Mouse (Mus musculus) thymus, postnatal 36 days (tissue): ENCODE results near the gene Adm2.

Experiments
- DNase-seq, 2 experiments: peaks; one replicate each; pipeline ENCODE4 v3.0.0; 2022; ENCODE audit warnings: mixed read lengths in 2 of 2

Gene Adm2

GRCm38 (mm10) chr15:89313359-89313758, 9.2 kb upstream of the Adm2 start:
- DNase-seq = no peak

- no peak for DNase-seq
These were observed 8.4 kb upstream of the Adm2 start for GRCm38 (mm10) chr15:89314107-89314506.

DNA sequence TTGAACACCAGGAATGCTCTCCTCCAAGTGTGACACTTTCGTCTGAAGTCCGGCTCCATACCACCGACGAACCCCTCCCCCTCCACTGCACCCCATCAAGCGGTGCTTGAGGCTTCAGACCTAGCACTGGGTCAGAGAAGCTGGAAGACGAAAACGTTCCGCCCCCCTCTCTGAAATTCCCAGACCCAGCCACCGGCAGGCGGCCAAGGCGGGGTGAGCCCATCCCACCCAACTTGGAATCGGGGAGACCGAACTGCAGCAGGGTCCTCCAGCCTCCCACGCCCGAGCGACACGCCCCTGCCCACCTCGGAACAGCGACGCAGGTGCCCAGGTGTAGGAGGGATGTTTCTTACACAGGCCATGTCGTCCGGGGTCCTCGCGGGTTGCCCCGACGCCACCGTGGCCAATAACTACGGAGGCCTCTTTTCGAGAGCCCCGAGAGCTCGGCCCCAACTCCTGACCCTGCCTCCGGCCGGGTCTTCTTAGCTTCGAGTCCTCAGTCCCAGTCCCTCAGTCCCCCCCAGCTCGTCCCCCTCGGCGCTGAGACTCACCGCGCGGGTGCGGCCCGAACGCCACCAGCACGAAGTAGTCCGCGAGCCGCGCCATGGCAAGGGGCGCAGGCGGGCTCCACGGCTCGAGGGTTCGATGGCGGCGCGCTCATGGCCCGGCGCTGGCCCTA, 7.9 kb upstream of the Adm2 start:
- peak in 1 of 2 experiments; percentile 57 for DNase-seq

- DNase-seq = peak; percentile 95 to 97
These were observed 7.3 kb upstream of the Adm2 start, which contains the start of gene Sbf1 for GRCm38 (mm10) chr15:89315190-89315731. Gene Sbf1, minus strand, starts transcription at chr15:89315311.

DNA sequence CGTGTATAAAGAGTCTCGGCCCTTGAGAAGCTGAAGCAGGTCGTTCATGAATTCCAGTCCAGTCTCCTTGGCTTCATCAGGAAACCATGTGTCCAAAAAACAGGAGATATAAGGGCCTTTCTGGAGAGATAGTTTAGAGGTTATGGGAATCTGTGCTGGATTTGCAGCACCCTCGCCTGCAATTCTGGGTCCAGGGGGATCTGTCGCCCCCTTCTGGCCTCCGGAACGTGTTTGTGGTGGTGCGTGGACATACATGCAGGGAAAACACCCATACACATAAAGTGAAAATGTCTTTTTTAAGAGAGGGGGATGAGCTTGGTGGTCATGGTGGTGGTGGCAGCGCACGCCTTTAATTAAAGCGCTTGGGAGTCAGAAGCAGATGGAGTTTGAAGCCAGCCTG, 6.4 kb upstream of the Adm2 start:
- DNase-seq = peak; percentile 53 to 58

DNA sequence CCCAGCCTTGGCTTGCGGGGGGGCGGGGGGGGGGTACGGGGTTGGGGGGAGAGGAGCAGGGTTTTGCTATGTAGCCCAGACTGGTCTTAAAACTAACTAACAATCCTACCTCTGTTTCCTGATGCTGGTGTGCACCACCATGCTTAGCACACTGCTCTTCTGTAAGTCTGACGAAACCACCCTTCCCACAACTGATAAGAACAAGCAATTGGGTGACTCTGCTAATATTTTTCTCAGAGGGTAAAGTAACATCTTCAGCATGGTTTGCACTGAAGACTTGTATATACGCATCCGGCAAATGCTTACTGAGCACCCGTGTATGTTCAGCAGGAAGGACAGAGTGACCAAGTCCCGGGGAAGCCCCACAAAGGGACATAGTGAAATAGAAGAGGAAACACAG, 1.3 kb upstream of the Adm2 start:
- no peak for DNase-seq

DNA sequence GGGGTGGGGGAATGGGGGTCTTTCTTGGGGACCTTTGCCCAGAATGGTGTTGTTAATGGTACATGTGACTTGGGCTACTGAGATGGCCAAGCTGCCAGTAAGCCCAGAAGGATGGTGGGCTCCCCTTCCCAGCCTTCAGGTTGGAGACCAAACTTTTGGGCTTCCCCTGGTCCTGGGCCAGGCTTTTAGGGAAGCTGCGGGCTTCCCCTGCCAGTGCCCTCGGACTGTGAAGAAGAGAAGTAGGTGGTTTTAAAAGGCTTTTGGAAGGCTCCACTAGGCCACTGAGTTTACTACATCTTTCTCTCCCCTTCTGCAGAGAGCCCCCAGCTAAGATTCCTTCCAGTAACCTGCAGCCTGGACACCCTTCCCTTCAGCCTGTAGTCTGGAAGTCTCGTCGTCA, 1.1 kb downstream of the Adm2 start:
- DNase-seq = no peak

DNA sequence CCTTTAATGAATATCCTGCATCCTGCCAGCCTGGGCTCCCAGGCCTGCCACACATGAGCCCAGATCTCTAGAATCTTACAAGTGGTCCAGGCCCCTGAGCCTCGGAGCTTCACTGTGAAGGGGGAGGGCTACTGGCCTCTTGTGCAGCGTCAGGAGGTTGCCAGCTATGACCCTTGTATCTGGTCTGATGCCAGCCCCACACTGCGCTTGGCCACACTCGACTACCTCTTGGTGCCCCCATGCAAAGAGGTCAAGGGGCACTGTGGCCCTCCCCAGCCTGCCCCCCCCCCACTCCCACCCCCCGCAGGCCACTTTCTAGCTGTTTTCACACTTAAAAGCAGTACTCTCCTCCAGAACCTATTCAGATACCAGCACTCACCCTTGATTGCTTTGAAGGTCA, 3.9 kb downstream of the Adm2 start:
- DNase-seq = no peak

- DNase-seq = no peak
These were observed 11.8 kb downstream of the Adm2 start, which contains the start of gene Miox for GRCm38 (mm10) chr15:89334271-89334670. Gene Miox, plus strand, starts transcription at chr15:89334398.

- DNase-seq = no peak
These were observed 12.4 kb downstream of the Adm2 start for GRCm38 (mm10) chr15:89334774-89335537.

DNA sequence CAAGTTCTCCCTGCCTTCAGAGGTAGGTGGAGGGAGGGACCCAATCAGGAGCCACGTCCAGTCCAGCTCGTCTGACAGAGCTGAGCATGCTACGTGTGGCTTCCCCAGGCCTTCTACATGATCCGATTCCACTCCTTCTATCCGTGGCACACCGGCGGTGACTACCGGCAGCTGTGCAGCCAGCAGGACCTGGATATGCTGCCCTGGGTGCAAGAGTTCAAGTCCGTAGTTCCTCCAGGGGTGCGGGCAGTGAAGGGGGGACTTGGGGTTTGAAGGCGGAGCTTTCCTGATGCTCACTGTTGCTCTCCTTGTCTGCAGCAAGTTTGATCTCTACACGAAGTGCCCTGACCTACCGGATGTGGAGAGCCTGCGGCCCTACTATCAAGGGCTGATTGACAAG, 13.9 kb downstream of the Adm2 start:
- DNase-seq = no peak

GRCm38 (mm10) chr15:89339696-89340095, 17.2 kb downstream of the Adm2 start:
- no peak for DNase-seq

GRCm38 (mm10) chr15:89340136-89340535, 17.6 kb downstream of the Adm2 start:
- DNase-seq = no peak

DNA sequence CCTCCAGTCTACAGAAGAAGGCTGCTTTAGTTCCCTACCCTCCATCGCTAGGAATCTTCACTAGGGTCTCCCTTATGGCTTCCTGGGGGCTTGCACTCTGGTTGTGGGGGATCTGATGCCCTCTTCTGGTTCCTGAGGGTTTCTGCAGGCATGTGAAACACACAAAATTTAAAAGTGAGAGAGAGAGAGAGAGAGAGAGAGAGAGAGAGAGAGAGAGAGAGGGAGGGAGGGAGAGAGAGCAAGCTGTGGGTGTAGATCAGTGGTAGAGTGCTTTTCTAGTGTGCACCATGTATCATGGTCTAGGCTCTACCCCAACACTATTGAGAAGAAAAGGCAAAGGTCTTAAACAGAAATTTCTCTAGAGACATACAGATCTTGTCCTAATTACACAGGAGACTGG, 19.2 kb downstream of the Adm2 start:
- DNase-seq = no peak

DNA sequence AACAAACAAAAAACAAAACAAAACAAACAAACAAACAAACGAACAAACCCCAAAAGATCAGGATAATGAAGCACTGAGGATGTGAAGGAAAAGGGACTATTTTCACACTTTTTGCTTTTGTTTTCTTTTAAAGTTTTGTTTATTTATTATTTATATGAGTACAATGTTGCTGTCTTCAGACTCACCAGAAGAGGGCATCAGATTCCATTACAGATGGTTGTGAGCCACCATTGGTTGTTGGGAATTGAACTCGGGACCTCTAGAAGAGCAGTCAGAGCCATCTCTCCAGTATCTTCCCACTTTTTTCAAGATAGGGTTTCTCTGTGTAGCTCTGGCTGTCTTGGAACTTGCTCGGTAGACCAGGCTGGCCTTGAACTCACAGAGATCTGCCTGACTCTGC, 20.8 kb downstream of the Adm2 start:
- DNase-seq = no peak

DNA sequence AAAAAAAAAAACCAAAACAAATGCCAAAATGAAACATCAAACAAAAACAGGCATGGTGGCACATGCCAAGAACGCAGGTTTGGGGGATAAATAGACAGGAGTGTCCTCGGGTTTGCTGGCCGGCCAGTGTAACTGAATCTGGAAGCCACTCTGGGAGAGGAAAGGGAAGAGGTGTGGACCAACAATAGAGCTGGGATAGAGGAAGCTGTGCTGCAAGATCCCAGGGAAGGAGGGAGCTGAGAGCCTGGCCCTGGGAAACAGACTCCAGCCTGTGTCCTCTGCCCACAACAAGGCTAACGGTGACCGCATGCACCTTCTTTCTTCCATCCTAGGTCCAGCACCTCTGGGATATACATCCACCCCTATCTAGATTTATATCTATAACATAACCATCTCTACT, 27.9 kb downstream of the Adm2 start:
- no peak for DNase-seq

DNA sequence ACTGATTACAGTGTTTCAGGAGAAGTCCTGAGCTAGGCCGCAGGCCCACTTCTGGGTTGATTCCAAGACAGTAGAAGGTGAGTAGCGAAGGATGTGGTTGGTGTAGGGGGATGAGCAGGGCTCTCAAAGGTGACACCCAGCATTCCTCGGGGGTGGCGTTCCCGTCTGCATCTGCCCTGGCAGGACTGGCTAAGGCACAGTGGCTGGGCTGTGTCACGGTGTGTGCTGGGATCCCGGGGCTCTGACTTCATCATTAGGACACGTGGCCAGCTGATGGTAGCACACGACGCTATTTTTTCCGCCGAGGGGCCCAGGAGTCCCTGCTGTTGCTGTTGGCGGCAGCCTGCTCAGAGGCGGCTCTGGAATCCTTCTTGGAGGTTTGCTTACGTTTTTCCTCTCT, 28.8 kb downstream of the Adm2 start:
- DNase-seq = no peak

DNA sequence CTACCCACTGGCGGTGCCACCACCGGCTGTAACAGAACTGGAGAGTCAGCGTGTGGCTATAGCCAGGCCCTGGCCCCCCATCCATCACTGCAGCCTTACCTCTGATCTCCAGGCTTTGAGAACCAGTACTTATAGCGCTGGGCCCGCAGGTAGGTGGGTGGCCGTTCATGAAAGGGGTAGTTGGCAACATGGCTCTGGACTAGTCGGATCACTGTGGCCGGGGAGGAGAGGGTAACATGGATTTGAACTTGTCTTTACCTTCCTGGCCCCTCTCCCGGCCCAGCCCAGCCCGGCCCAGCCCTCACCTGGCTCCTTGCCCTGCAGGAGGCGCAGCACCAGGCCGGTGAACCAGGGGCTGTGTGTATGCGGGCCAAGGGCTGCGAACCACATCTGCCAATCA, 29.5 kb downstream of the Adm2 start:
- no peak for DNase-seq

GRCm38 (mm10) chr15:89352795-89353194, 30.3 kb downstream of the Adm2 start:
- no peak for DNase-seq

DNA sequence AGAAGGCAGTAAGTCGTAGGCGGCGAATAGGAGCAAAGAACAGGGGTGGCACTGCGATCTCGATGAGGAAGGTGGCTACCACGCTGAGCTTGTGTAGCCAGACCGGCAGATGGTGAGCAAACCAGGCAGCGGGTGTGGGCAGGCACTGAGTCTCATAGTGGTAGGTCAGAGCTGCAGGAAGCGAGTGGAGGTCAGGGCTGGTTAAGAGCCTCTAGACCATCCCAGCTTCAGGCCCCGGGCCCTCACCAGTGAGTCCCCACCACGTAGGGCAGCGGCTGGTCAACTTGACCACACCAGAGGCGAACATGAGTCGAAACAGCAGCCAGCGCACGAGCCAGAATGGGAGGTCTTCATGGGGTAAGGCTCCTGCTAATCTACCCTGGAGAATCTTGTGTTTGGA, 31.3 kb downstream of the Adm2 start:
- no peak for DNase-seq

DNA sequence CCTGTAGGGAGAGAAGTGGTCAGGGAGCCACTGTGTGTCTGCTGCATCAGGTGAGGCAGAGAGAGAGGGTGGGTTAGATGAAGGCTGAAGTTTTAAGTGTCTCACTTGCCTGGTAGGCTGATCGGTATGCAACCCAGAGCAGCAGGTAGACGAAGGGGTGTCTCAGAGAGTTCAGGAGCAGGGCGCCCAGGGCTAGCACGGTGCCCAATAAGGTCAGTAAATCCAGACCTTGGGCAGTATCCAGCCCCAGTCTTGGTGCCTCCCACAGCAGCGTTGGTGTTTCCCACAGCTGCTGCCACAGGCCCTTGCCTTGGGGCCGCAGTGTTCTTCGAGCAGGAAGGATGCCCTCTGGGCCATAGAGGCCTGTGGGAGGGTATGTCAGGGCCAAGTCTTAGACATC, 31.9 kb downstream of the Adm2 start:
- DNase-seq = peak in 1 of 2 experiments; percentile 31

DNA sequence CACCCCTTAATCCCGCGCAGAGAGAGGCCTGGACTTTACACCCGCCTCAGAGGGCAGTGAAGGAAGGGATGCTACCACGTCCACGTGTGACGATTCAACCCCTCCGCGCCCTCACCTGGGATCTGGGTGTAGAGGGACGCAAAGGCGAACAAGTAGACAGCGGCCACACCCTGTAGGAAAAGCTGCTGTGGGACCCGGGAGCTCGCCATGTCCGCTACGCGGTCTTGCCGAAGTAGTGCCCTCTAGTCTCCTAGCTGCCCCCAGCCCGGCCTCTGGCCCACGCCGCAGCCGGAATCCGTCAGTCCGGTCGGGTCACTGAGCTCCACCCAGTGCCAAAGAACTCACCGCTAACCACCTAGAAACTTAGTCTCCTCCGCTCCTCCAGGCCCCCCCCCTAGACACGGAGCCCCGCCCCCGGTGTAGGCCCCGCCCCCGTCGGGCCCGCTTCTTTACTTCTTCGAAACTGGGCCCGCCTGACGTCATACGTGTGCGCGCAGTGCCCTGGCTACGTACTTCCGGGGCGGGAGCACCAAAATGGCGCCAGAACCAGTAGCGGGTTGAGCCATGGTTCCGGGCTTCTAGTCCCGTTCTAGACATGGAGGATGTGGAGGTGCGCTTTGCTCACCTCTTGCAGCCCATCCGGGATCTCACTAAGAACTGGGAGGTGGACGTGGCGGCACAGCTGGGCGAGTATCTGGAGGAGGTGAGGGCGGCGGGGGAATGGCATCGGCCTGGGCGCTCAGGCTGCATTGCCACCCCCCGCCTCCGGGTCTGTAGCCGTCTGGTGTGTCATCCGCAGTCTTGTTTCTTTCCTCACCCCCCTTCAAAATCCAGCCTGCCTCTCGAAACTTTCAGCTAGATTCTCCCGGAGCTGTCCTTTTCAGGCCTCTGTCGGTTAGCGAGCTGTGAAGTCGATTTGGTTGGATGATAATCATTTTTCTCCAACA, 33.0 kb downstream of the Adm2 start, which contains the start of the genes Lmf2 and Ncaph2:
TSS of gene Lmf2 (minus strand) at position 419 of the 947 bp plus-strand sequence.
TSS of gene Ncaph2 (plus strand) at position 479 of the 947 bp plus-strand sequence.
- peak; percentile 92 to 93 for DNase-seq

GRCm38 (mm10) chr15:89356372-89356771, 33.9 kb downstream of the Adm2 start:
- DNase-seq = peak; percentile 68 to 83
